Mouse (Mus musculus) limb, embryonic 14.5 days (tissue): ENCODE data around the gene Plcb4. TPM values are rescaled to one million over a fixed set of nuclear protein-coding genes. Genes with fewer than 3 reads are reported as not detected.

ENCODE experiments used
- ATAC-seq: fragments of 200-750 bp; cut with Nextera tagmentation; 2 replicates; pipeline ENCODE4 v1.8.0; 2017; ENCODE audit warnings: low read depth, moderate number of reproducible peaks, moderate TSS enrichment; ENCODE audit not compliant: low FRiP score
- DNase-seq: peaks from one replicate; pipeline ENCODE4 v3.0.0-alpha.2; 2015; ENCODE audit warnings: low spot score
- H3K27ac ChIP-seq: fragments of 300-500 bp; sonication (generic); replicated peaks from 2 replicates; pipeline ENCODE4 v1.5.1; 2014; ENCODE audit warnings: low read depth, mild to moderate bottlenecking, low read length, moderate library complexity, mixed read lengths
- H3K27me3 ChIP-seq: fragments of 300-500 bp; sonication (generic); 2 replicates; pipeline ENCODE4 v1.6.1; 2014; ENCODE audit warnings: low read length, mixed read lengths; ENCODE audit not compliant: control insufficient read depth, insufficient read depth
- H3K36me3 ChIP-seq: fragments of 300-500 bp; sonication (generic); 2 replicates; pipeline ENCODE4 v1.6.1; 2014; ENCODE audit warnings: mild to moderate bottlenecking, low read length, moderate library complexity, mixed read lengths; ENCODE audit not compliant: control insufficient read depth, insufficient read depth
- H3K4me1 ChIP-seq: fragments of 300-500 bp; sonication (generic); 2 replicates; pipeline ENCODE4 v1.6.1; 2014; ENCODE audit warnings: antibody characterized with exemption, low read length, mixed read lengths; ENCODE audit not compliant: control insufficient read depth, insufficient read depth
- H3K4me2 ChIP-seq: fragments of 300-500 bp; sonication (generic); replicated peaks from 2 replicates; pipeline ENCODE4 v1.6.1; 2014; ENCODE audit warnings: low read depth, mild to moderate bottlenecking, low read length, moderate library complexity; ENCODE audit not compliant: severe bottlenecking
- H3K4me3 ChIP-seq: fragments of 300-500 bp; sonication (generic); replicated peaks from 2 replicates; pipeline ENCODE4 v1.5.1; 2014; ENCODE audit warnings: low read length
- H3K9ac ChIP-seq: fragments of 300-500 bp; sonication (generic); 2 replicates; pipeline ENCODE4 v1.6.1; 2014; ENCODE audit warnings: mild to moderate bottlenecking, low read depth, low read length, moderate library complexity; ENCODE audit not compliant: severe bottlenecking
- H3K9me3 ChIP-seq: fragments of 300-500 bp; sonication (generic); 2 replicates; pipeline ENCODE4 v1.6.1; 2016; ENCODE audit warnings: low read length; ENCODE audit not compliant: control insufficient read depth
- POLR2A ChIP-seq: fragments of 200-500 bp; IDR thresholded peaks from 2 replicates; pipeline ENCODE4 v1.8.0; 2012; ENCODE audit warnings: inconsistent platforms, mild to moderate bottlenecking, moderate library complexity, borderline replicate concordance; ENCODE audit not compliant: insufficient read depth, insufficient read length; ENCODE audit errors: extremely low read depth
- WGBS: fragments of 180-500 bp; shearing (Covaris S2); extraction: QIAGEN DNeasy Blood & Tissue Kit; methylation state at CpG from one replicate; pipeline ENCODE4 v1.1.7; 2014; 5-methylcytosine and 5-hydroxymethylcytosine counted together
- polyA plus RNA-seq, 2 experiments: library from polyadenylated mRNA; depleted of rRNA in 1 of 2; stranded (reverse) in 1 of 2; unstranded in 1 of 2; fragments of >200 nt; fragmentation: Nextera tagmentation in 1 of 2; extraction: Ambion mirVana in 1 of 2; gene quantifications; 2 replicates each; pipeline versions ENCODE4 v1.2.1 to v1.2.3; 2012 to 2014

Gene Plcb4
- polyA plus RNA-seq, 2 experiments: 13.1 to 23.1 TPM

GRCm38 (mm10) chr2:135826616-135827360 is 168.0 kb downstream of the Plcb4 start:
- Histone ChIP-seq H3K4me3 (no peak overlapping the region), H3K4me1 (peaks cover 6% of the 10 kb centered on the region; the same call in 1 of the 2 replicates), H3K9me3 (no peaks in the 10 kb centered on the region), H3K9ac (no peak overlapping the region), H3K27me3 (no peaks in the 10 kb centered on the region), H3K4me2 (no peak overlapping the region), H3K27ac (no peak overlapping the region), H3K36me3 (no peaks in the 10 kb centered on the region)
- ATAC-seq (no peak), DNase-seq (no peak)
- 96% methylated on average over 3 of the region's 3 CpGs for WGBS
- TF ChIP-seq POLR2A: no peak

GRCm38 (mm10) chr2:135828446-135828845 is 169.6 kb downstream of the Plcb4 start:
- WGBS: 52% methylated on average over 2 of the region's 2 CpGs
- peak; percentile 34 for DNase-seq
- no peak for TF ChIP-seq POLR2A

GRCm38 (mm10) chr2:135833743-135834142 is 174.9 kb downstream of the Plcb4 start:
- Histone ChIP-seq H3K4me1 (peaks cover 6% of the 10 kb centered on the region; the same call in 1 of the 2 replicates), H3K36me3 (no peaks in the 10 kb centered on the region), H3K4me2 (no peak overlapping the region), H3K27ac (no peak overlapping the region), H3K9me3 (no peaks in the 10 kb centered on the region), H3K27me3 (no peaks in the 10 kb centered on the region), H3K4me3 (no peak overlapping the region), H3K9ac (no peak overlapping the region)
- no peak for TF ChIP-seq POLR2A
- DNase-seq: no peak
- 74% methylated on average over 3 of the region's 3 CpGs for WGBS
- ATAC-seq: no peak

More at GRCm38 (mm10) chr2:135828446-135828845, 169.6 kb downstream of the Plcb4 start:
- Histone ChIP-seq H3K36me3 (no peaks in the 10 kb centered on the region), H3K27ac (no peak overlapping the region), H3K4me1 (peaks cover 6% of the 10 kb centered on the region; the same call in 1 of the 2 replicates), H3K27me3 (no peaks in the 10 kb centered on the region), H3K9ac (no peak overlapping the region), H3K9me3 (no peaks in the 10 kb centered on the region), H3K4me3 (no peak overlapping the region), H3K4me2 (no peak overlapping the region)
- no peak for ATAC-seq

GRCm38 (mm10) chr2:135834435-135834834 is 175.6 kb downstream of the Plcb4 start:
- H3K4me2 ChIP-seq: no peak overlapping the region
- DNase-seq (no peak), ATAC-seq (no peak)
- no peaks in the 10 kb centered on the region for H3K36me3 ChIP-seq
- H3K9ac ChIP-seq: no peak overlapping the region
- peaks cover 5% of the 10 kb centered on the region; the same call in 1 of the 2 replicates for H3K4me1 ChIP-seq
- H3K27ac ChIP-seq: no peak overlapping the region
- H3K9me3 ChIP-seq: no peaks in the 10 kb centered on the region
- WGBS: 81% methylated on average over 2 of the region's 2 CpGs
- H3K4me3 ChIP-seq: no peak overlapping the region
- TF ChIP-seq POLR2A: no peak
- no peaks in the 10 kb centered on the region for H3K27me3 ChIP-seq

GRCm38 (mm10) chr2:135835911-135836310 is 177.1 kb downstream of the Plcb4 start:
- TF ChIP-seq POLR2A: no peak
- H3K9me3 ChIP-seq: no peaks in the 10 kb centered on the region
- H3K9ac ChIP-seq: no peak overlapping the region
- no peak overlapping the region for H3K4me3 ChIP-seq
- H3K4me1 ChIP-seq: no peaks in the 10 kb centered on the region
- no peak for DNase-seq
- 91% methylated on average over 5 of the region's 5 CpGs for WGBS
- H3K27me3 ChIP-seq: no peaks in the 10 kb centered on the region
- H3K36me3 ChIP-seq: no peaks in the 10 kb centered on the region
- H3K27ac ChIP-seq: no peak overlapping the region
- ATAC-seq: no peak
- H3K4me2 ChIP-seq: no peak overlapping the region

GRCm38 (mm10) chr2:135836426-135836825 is 177.6 kb downstream of the Plcb4 start:
- H3K27me3 ChIP-seq: no peaks in the 10 kb centered on the region
- H3K9ac ChIP-seq: no peak overlapping the region
- H3K36me3 ChIP-seq: no peaks in the 10 kb centered on the region
- DNase-seq (no peak), ATAC-seq (no peak)
- no peaks in the 10 kb centered on the region for H3K9me3 ChIP-seq
- H3K4me2 ChIP-seq: no peak overlapping the region
- TF ChIP-seq POLR2A: no peak
- H3K4me1 ChIP-seq: no peaks in the 10 kb centered on the region
- 81% methylated on average over 3 of the region's 3 CpGs for WGBS
- no peak overlapping the region for H3K27ac ChIP-seq
- no peak overlapping the region for H3K4me3 ChIP-seq
